Mouse (Mus musculus): Measurements from ENCODE around the gene 9930021J03Rik.

9930021J03Rik gene

GRCm38 (mm10) chr19:29805917-29806785 is at the start of gene 9930021J03Rik:
Gene 9930021J03Rik (minus strand): TSS chr19:29805989.
- peak; percentile 100 for DNase-seq (ENCODE audit: low read depth, low spot score)

- no peak for DNase-seq (ENCODE audit: low read depth, low spot score)
Observed at GRCm38 (mm10) chr19:29853711-29854110, 47.9 kb upstream of the 9930021J03Rik start.

GRCm38 (mm10) chr19:29851036-29851690 is 45.4 kb upstream of the 9930021J03Rik start:
- peak; percentile 12 for DNase-seq (ENCODE audit: low read depth, low spot score)

- DNase-seq (ENCODE audit: low read depth, low spot score) = peak; percentile 57
Observed at GRCm38 (mm10) chr19:29849924-29850551, 44.2 kb upstream of the 9930021J03Rik start.

- peak; percentile 8 for DNase-seq (ENCODE audit: low read depth, low spot score)
Observed at GRCm38 (mm10) chr19:29844036-29844661, 38.4 kb upstream of the 9930021J03Rik start.

- no peak for DNase-seq (ENCODE audit: low read depth, low spot score)
Observed at GRCm38 (mm10) chr19:29843641-29844035, 37.8 kb upstream of the 9930021J03Rik start.

GRCm38 (mm10) chr19:29842973-29843372 is 37.2 kb upstream of the 9930021J03Rik start:
- DNase-seq (ENCODE audit: low read depth, low spot score) = peak; percentile 11

GRCm38 (mm10) chr19:29840642-29841041 is 34.9 kb upstream of the 9930021J03Rik start:
- DNase-seq (ENCODE audit: low read depth, low spot score) = peak; percentile 22

GRCm38 (mm10) chr19:29838636-29839135 is 32.9 kb upstream of the 9930021J03Rik start:
- DNase-seq (ENCODE audit: low read depth, low spot score) = no peak

GRCm38 (mm10) chr19:29838171-29838570 is 32.4 kb upstream of the 9930021J03Rik start:
- DNase-seq (ENCODE audit: low read depth, low spot score) = no peak

- DNase-seq (ENCODE audit: low read depth, low spot score) = no peak
Observed at GRCm38 (mm10) chr19:29835364-29836034, 29.7 kb upstream of the 9930021J03Rik start.

- no peak for DNase-seq (ENCODE audit: low read depth, low spot score)
Observed at GRCm38 (mm10) chr19:29830911-29831310, 25.1 kb upstream of the 9930021J03Rik start.

- no peak for DNase-seq (ENCODE audit: low read depth, low spot score)
Observed at GRCm38 (mm10) chr19:29828558-29828957, 22.8 kb upstream of the 9930021J03Rik start.

GRCm38 (mm10) chr19:29826686-29827085 is 20.9 kb upstream of the 9930021J03Rik start:
- DNase-seq (ENCODE audit: low read depth, low spot score) = peak; percentile 64

GRCm38 (mm10) chr19:29825003-29825402 is 19.2 kb upstream of the 9930021J03Rik start:
- DNase-seq (ENCODE audit: low read depth, low spot score) = no peak

- no peak for DNase-seq (ENCODE audit: low read depth, low spot score)
Observed at GRCm38 (mm10) chr19:29824034-29824700, 18.4 kb upstream of the 9930021J03Rik start.

- DNase-seq (ENCODE audit: low read depth, low spot score) = no peak
Observed at GRCm38 (mm10) chr19:29823456-29824010, 17.7 kb upstream of the 9930021J03Rik start.

GRCm38 (mm10) chr19:29820966-29821365 is 15.2 kb upstream of the 9930021J03Rik start:
- DNase-seq (ENCODE audit: low read depth, low spot score) = peak; percentile 88

GRCm38 (mm10) chr19:29812581-29813460 is 7.0 kb upstream of the 9930021J03Rik start, which contains the start of gene Ranbp6:
Gene Ranbp6 (minus strand): TSS chr19:29812974.
- DNase-seq (ENCODE audit: low read depth, low spot score) = peak; percentile 95

Data from brain, adult 2 months (tissue).